Mouse (Mus musculus): Measurements from ENCODE around the gene Pfkl.

DNA sequence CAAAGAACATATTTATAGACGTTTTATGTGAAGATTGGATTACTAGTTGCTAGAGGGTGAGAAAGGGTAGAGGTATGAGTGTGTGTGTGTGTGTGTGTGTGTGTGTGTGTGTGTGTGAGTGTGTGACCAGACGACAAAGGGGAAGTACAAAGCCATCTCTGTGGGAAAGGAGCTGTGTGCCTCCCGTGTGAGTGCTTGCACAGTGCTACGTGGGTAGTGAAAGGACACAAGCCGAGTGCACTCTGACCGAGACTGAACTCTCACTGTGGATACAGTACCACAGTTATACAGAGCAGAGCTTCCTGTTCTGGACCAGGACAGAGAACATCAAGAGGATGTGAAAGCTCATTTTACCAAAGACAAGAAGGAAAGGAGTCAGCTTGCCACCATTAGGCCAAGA, 45.9 kb downstream of the Pfkl start:
- no peak for TF ChIP-seq ZC3H11A (IDR thresholded peaks at IDR 0.05; ENCODE audit: borderline replicate concordance, low read depth, low read length)
- TF ChIP-seq CHD2 (IDR thresholded peaks at IDR 0.05; ENCODE audit: low read depth, low read length), result no peak
- no peak for TF ChIP-seq MAFK (IDR thresholded peaks at IDR 0.05; ENCODE audit: insufficient read depth, low read depth, low read length)
